Mouse (Mus musculus): ENCODE measurements around the gene Nono.

DNA sequence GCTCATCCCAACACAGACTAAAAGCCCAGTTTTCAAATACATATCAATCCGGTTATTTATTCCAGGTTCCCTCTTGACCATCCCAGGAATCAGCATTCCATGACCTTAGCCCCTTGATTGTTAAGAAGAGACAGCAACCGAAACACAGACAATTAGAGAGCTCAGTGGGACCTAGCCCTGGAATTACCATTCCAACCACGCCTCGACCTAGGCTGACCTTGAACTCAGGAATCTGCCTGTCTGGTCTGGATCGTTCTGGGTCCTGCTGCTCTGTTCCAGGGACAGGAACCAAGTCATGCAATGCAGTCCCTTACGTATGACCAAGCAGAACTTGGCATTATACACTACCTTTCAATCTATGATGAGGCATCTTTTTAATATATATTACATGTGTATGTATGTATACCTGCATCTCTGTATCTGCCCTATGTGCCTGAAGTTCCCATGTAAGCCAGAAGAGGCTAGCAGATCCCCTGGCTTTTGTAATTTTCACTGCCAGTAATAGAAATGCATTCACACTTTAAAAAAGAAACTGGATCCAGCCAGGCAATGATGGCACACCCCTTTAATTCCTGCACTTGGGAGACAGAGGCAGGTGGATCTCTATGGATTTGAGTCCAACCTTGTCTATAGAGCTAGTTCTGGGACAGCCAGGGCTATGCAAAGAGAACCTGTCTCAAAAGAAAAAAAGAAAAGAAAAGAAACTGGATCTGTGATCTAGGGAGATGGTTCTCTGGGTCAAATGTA lies 52.7 kb downstream of the Nono start:
- TF ChIP-seq POLR2A (IDR thresholded peaks at IDR 0.05; ENCODE audit: extremely low read depth, insufficient read depth, low read length), result no peak
- no peak for TF ChIP-seq CTCF (IDR thresholded peaks at IDR 0.05; ENCODE audit: extremely low read depth, insufficient read depth, low read length)
